Comparison of ENCODE assay signal across 11 mouse cellular contexts in genomic region chr16:58663021-58663420, GRCm38 (mm10). TPM values are rescaled to one million over a fixed set of nuclear protein-coding genes. Genes with fewer than 3 reads are reported as not detected.
A peak's percentile ranks its signal among the peaks of the same experiment; 100 is the strongest.
DNase-seq lines count a peak whose midpoint lies in the region; ATAC-seq and TF ChIP-seq lines count a peak whose summit lies in the region.
"Had no signal": no experiment of that assay in that cellular context is flagged by ENCODE, and none has a peak within 500 bp of the region (broad histone marks: within the 10 kb centered on the region; RNA-seq: fewer than 3 reads in every experiment).

No protein-coding gene starts in this region.

- peak; percentile 65 for TF ChIP-seq CTCF in heart, adult 2 months (IDR thresholded peaks at IDR 0.05)
- TF ChIP-seq CTCF in E14TG2a.4 (conservative IDR thresholded peaks at IDR 0.05; ENCODE audit: low read length), result 0 out of 2 replicates have a peak, but pooled peaks have one; percentile 5
- peak; percentile 67 for TF ChIP-seq CTCF in forebrain, postnatal 0 days (IDR thresholded peaks at IDR 0.05; ENCODE audit: low read depth)

- intact Hi-C loops in heart, adult 2 months (cut with DNase I), result loop anchor here (5.0 kb wide), 3 partner anchors 36 to 361 kb away; no protein-coding TSS in a partner anchor
- intact Hi-C loops in heart, postnatal 10 days (cut with DNase I), result loop anchor here (5.0 to 10.0 kb wide), 4 partner anchors 36 to 1028 kb away; no protein-coding TSS in a partner anchor

- no peak overlapping the region for H3K4me2 ChIP-seq in forebrain, postnatal 0 days (ENCODE audit: low read depth)
- H3K4me2 ChIP-seq in midbrain, embryonic 12.5 days (replicated peaks), result no peak overlapping the region
- H3K4me2 ChIP-seq: heart, embryonic 15.5 days had no signal

- no peaks in the 10 kb centered on the region for H3K9me3 ChIP-seq in E14TG2a.4 (ENCODE audit: low read length)
- H3K9me3 ChIP-seq in forebrain, postnatal 0 days (ENCODE audit: low read length), result no peaks in the 10 kb centered on the region
- H3K9me3 ChIP-seq in midbrain, embryonic 12.5 days, result no peaks in the 10 kb centered on the region
- H3K9me3 ChIP-seq: heart, embryonic 15.5 days had no signal

- TF ChIP-seq EP300 in heart, adult 2 months (IDR thresholded peaks at IDR 0.05; ENCODE audit: insufficient read depth, low read depth, low read length), result no peak

- DNase-seq in heart, adult 2 months, result no peak
- DNase-seq in heart, postnatal 10 days, result no peak
- peak; percentile 46 for DNase-seq in forebrain, postnatal 0 days
- no peak for DNase-seq in right cerebral cortex, adult 18-20 months
- DNase-seq in kidney, postnatal 10 days, result no peak
- DNase-seq: cerebellum, postnatal 14 days had no signal

- TF ChIP-seq POLR2A in heart, adult 2 months (IDR thresholded peaks at IDR 0.05; ENCODE audit: insufficient read depth, low read depth, low read length), result no peak

- peak; percentile 81 for ATAC-seq in forebrain, postnatal 0 days
- 0 out of 2 replicates have a peak, but pooled peaks have one; percentile 34 for ATAC-seq in midbrain, embryonic 12.5 days (ENCODE audit: low FRiP score, low read depth)
- ATAC-seq in cerebellum, adult (ENCODE audit: insufficient number of reproducible peaks, low FRiP score, low TSS enrichment), result no peak

- H3K4me1 ChIP-seq in heart, adult 2 months (ENCODE audit: control insufficient read depth, insufficient read depth, low read length), result no peaks in the 10 kb centered on the region
- no peaks in the 10 kb centered on the region for H3K4me1 ChIP-seq in E14TG2a.4 (replicated peaks; ENCODE audit: low read depth, low read length)
- no peaks in the 10 kb centered on the region for H3K4me1 ChIP-seq in forebrain, postnatal 0 days (ENCODE audit: insufficient read depth)
- H3K4me1 ChIP-seq in midbrain, embryonic 12.5 days, result no peaks in the 10 kb centered on the region
- H3K4me1 ChIP-seq: heart, embryonic 15.5 days had no signal

- no peaks in the 10 kb centered on the region for H3K79me2 ChIP-seq in heart, adult 2 months (replicated peaks; ENCODE audit: control insufficient read depth, insufficient read depth, low read length)

- H3K4me3 ChIP-seq in heart, adult 2 months, result no peak overlapping the region
- no peak overlapping the region for H3K4me3 ChIP-seq in E14TG2a.4 (replicated peaks; ENCODE audit: low read length)
- no peak overlapping the region for H3K4me3 ChIP-seq in forebrain, postnatal 0 days (ENCODE audit: low read depth, low read length)
- no peak overlapping the region for H3K4me3 ChIP-seq in midbrain, embryonic 12.5 days
- H3K4me3 ChIP-seq: heart, embryonic 15.5 days had no signal

- no peaks in the 10 kb centered on the region for H3K36me3 ChIP-seq in heart, adult 2 months (ENCODE audit: control insufficient read depth, insufficient read depth, low read length)
- no peaks in the 10 kb centered on the region for H3K36me3 ChIP-seq in E14TG2a.4 (ENCODE audit: insufficient read depth, low read length)
- no peaks in the 10 kb centered on the region for H3K36me3 ChIP-seq in forebrain, postnatal 0 days (ENCODE audit: insufficient read depth)
- H3K36me3 ChIP-seq in midbrain, embryonic 12.5 days, result no peaks in the 10 kb centered on the region
- H3K36me3 ChIP-seq: heart, embryonic 15.5 days had no signal

- WGBS in heart, adult 2 months, result 51% methylated on average over 5 of the region's 5 CpGs
- 66% methylated on average over 5 of the region's 5 CpGs for WGBS in forebrain, postnatal 0 days
- WGBS in midbrain, embryonic 12.5 days, result 84% methylated on average over 5 of the region's 5 CpGs

- no peak overlapping the region for H3K27ac ChIP-seq in heart, adult 2 months
- no peak overlapping the region for H3K27ac ChIP-seq in forebrain, postnatal 0 days (ENCODE audit: low read depth, low read length)
- H3K27ac ChIP-seq in midbrain, embryonic 12.5 days (replicated peaks), result no peak overlapping the region
- H3K27ac ChIP-seq: heart, embryonic 15.5 days had no signal

- H3K27me3 ChIP-seq in heart, adult 2 months (ENCODE audit: control insufficient read depth, insufficient read depth, low read length), result no peaks in the 10 kb centered on the region
- 0 out of 2 replicates have a peak, but pooled peaks cover 2% of the 10 kb centered on the region for H3K27me3 ChIP-seq in E14TG2a.4 (ENCODE audit: insufficient read depth, low read length)
- no peaks in the 10 kb centered on the region for H3K27me3 ChIP-seq in forebrain, postnatal 0 days (ENCODE audit: insufficient read depth, low read length)
- H3K27me3 ChIP-seq in midbrain, embryonic 12.5 days, result no peaks in the 10 kb centered on the region
- H3K27me3 ChIP-seq: heart, embryonic 15.5 days had no signal

- no peak overlapping the region for H3K9ac ChIP-seq in heart, adult 2 months (ENCODE audit: low read depth, low read length)
- no peak overlapping the region for H3K9ac ChIP-seq in forebrain, postnatal 0 days
- no peak overlapping the region for H3K9ac ChIP-seq in midbrain, embryonic 12.5 days (replicated peaks)
- H3K9ac ChIP-seq: heart, embryonic 15.5 days had no signal

RNA-seq across cellular contexts. Expression of gene Cpox, which starts 7.1 kb away (rescaled TPM):
- total RNA-seq in heart, adult 2 months (2021), result 10 to 100 TPM; 39.1 to 41.1 TPM
- 14.8 and 23.8 TPM in 2 replicates for polyA plus RNA-seq in heart, adult 2 months (2012; rRNA removed)
- total RNA-seq in heart, postnatal 10 days (2021), result 10 to 100 TPM; 20.4 to 25.7 TPM
- 12.9 and 22.4 TPM in 2 replicates for total RNA-seq in forebrain, postnatal 0 days (2014; rRNA removed)
- polyA plus RNA-seq in forebrain, postnatal 0 days (2015; fragmentation: Nextera tagmentation; extraction: Ambion mirVana), result 5.9 and 10.0 TPM in 2 replicates
- polyA plus RNA-seq in midbrain, embryonic 12.5 days (2016; fragmentation: Nextera tagmentation; extraction: Ambion mirVana), result 16.6 and 17.2 TPM in 2 replicates

RNA-seq across cellular contexts. Expression of gene E330017A01Rik, which starts 24.5 kb away (rescaled TPM):
- total RNA-seq in heart, adult 2 months (2021), result not detected
- not detected in 2 replicates for polyA plus RNA-seq in heart, adult 2 months (2012; rRNA removed)
- total RNA-seq in heart, postnatal 10 days (2021), result not detected
- total RNA-seq in forebrain, postnatal 0 days (2014; rRNA removed), result not detected in 2 replicates
- 0.16 TPM in 1 of 2 replicates, not detected in the other for polyA plus RNA-seq in forebrain, postnatal 0 days (2015; fragmentation: Nextera tagmentation; extraction: Ambion mirVana)
- not detected in 2 replicates for polyA plus RNA-seq in midbrain, embryonic 12.5 days (2016; fragmentation: Nextera tagmentation; extraction: Ambion mirVana)
- polyA plus RNA-seq: heart, embryonic 15.5 days; urinary bladder, adult 2 months had no signal

RNA-seq across cellular contexts. Expression of gene Gm813, which starts 46.2 kb away (rescaled TPM):
- total RNA-seq in heart, adult 2 months (2021), result not detected
- polyA plus RNA-seq in heart, adult 2 months (2012; rRNA removed), result not detected in 2 replicates
- not detected for total RNA-seq in heart, postnatal 10 days (2021)
- not detected in 2 replicates for total RNA-seq in forebrain, postnatal 0 days (2014; rRNA removed)
- not detected in 2 replicates for polyA plus RNA-seq in forebrain, postnatal 0 days (2015; fragmentation: Nextera tagmentation; extraction: Ambion mirVana)
- polyA plus RNA-seq in midbrain, embryonic 12.5 days (2016; fragmentation: Nextera tagmentation; extraction: Ambion mirVana), result not detected in 2 replicates
- polyA plus RNA-seq: heart, embryonic 15.5 days; urinary bladder, adult 2 months had no signal

RNA-seq across cellular contexts. Expression of gene Gpr15, which starts 55.8 kb away (rescaled TPM):
- not detected for total RNA-seq in heart, adult 2 months (2021)
- polyA plus RNA-seq in heart, adult 2 months (2012; rRNA removed), result 0.08 TPM in 1 of 2 replicates, not detected in the other
- not detected for total RNA-seq in heart, postnatal 10 days (2021)
- 0.14 TPM in 1 of 2 replicates, not detected in the other for total RNA-seq in forebrain, postnatal 0 days (2014; rRNA removed)
- polyA plus RNA-seq in forebrain, postnatal 0 days (2015; fragmentation: Nextera tagmentation; extraction: Ambion mirVana), result not detected in 2 replicates
- 0.18 TPM in 1 of 2 replicates, not detected in the other for polyA plus RNA-seq in midbrain, embryonic 12.5 days (2016; fragmentation: Nextera tagmentation; extraction: Ambion mirVana)
- polyA plus RNA-seq: heart, embryonic 15.5 days had no signal

Comparison
In these comparisons a context has a peak if more than half of its experiments do, and no peak if none do; other contexts are left out.
1. CTCF ChIP-seq: peak in every context shown above with its lines; median percentile 67 in forebrain, postnatal 0 days; 65 in heart, adult 2 months; 5 in E14TG2a.4.